Mouse (Mus musculus) hindbrain, postnatal 0 days (tissue): ENCODE measurements around the gene Steap2. TPM values are rescaled to one million over a fixed set of nuclear protein-coding genes. Genes with fewer than 3 reads are reported as not detected.
A peak's percentile ranks its signal among the peaks of the same experiment; 100 is the strongest.
"Not testable (repeated sequence)": the region's sequence is repeated elsewhere in the genome, so short reads cannot be mapped to it uniquely, and the experiment has no call there.

Experiments
- ATAC-seq: fragments of 200-750 bp; cut with Nextera tagmentation; 2 replicates; pipeline ENCODE4 v1.8.0; 2017; ENCODE audit warnings: mild to moderate bottlenecking, moderate TSS enrichment, moderate library complexity
- DNase-seq: peaks from one replicate; pipeline ENCODE4 v3.0.0-alpha.2; 2015; ENCODE audit warnings: low spot score
- H3K27ac ChIP-seq: fragments of 300-500 bp; sonication (generic); 2 replicates; pipeline ENCODE4 v1.5.1; 2014; ENCODE audit warnings: mild to moderate bottlenecking
- H3K27me3 ChIP-seq: fragments of 300-500 bp; sonication (generic); 2 replicates; pipeline ENCODE4 v1.6.1; 2014; ENCODE audit warnings: low read length, mixed read lengths; ENCODE audit not compliant: insufficient read depth
- H3K36me3 ChIP-seq: fragments of 300-500 bp; sonication (generic); 2 replicates; pipeline ENCODE4 v1.6.1; 2014; ENCODE audit warnings: low read length, mixed read lengths; ENCODE audit not compliant: insufficient read depth
- H3K4me1 ChIP-seq: fragments of 300-500 bp; sonication (generic); 2 replicates; pipeline ENCODE4 v1.6.1; 2014; ENCODE audit warnings: antibody characterized with exemption, low read length, mixed read lengths; ENCODE audit not compliant: insufficient read depth
- H3K4me2 ChIP-seq: fragments of 300-500 bp; sonication (generic); 2 replicates; pipeline ENCODE4 v1.6.1; 2014; ENCODE audit warnings: low read depth, mild to moderate bottlenecking, low read length, moderate library complexity, mixed read lengths
- H3K4me3 ChIP-seq: fragments of 300-500 bp; sonication (generic); 2 replicates; pipeline ENCODE4 v1.5.1; 2014; ENCODE audit warnings: low read length
- H3K9ac ChIP-seq: fragments of 300-500 bp; sonication (generic); replicated peaks from 2 replicates; pipeline ENCODE4 v1.6.1; 2014; ENCODE audit warnings: mild to moderate bottlenecking, low read length, moderate library complexity, mixed read lengths
- H3K9me3 ChIP-seq: fragments of 300-500 bp; sonication (generic); 2 replicates; pipeline ENCODE4 v1.6.1; 2016; ENCODE audit warnings: low read length, mixed read lengths
- CTCF ChIP-seq: IDR thresholded peaks from 2 replicates; pipeline ENCODE4 v1.5.1; 2016; ENCODE audit warnings: antibody characterized with exemption, control low read depth, low read depth
- WGBS: fragments of 180-500 bp; shearing (Covaris S2); extraction: QIAGEN DNeasy Blood & Tissue Kit; methylation state at CpG from one replicate; pipeline ENCODE4 v1.1.7; 2014; 5-methylcytosine and 5-hydroxymethylcytosine counted together
- polyA plus RNA-seq: library from polyadenylated mRNA; unstranded; fragments of >200 nt; fragmentation: Nextera tagmentation; extraction: Ambion mirVana; gene quantifications from 2 replicates; pipeline ENCODE4 v1.2.1, GENCODE M21; 2015
- total RNA-seq: library from RNA; depleted of rRNA; stranded (reverse); fragments of >200 nt; gene quantifications from 2 replicates; pipeline ENCODE4 v1.2.3, GENCODE M21; 2014

Gene Steap2
- total and polyA plus RNA-seq, 2 experiments from 2014 or later, result 6.8 to 18.5 TPM

- Histone ChIP-seq H3K4me1 (no peaks in the 10 kb centered on the region), H3K9ac (no peak overlapping the region), H3K9me3 (no peaks in the 10 kb centered on the region), H3K4me2 (peak overlapping the region; percentile 90), H3K27me3 (no peaks in the 10 kb centered on the region), H3K27ac (no peak overlapping the region), H3K4me3 (no peak overlapping the region), H3K36me3 (no peaks in the 10 kb centered on the region)
- DNase-seq (no peak), ATAC-seq (no peak)
- WGBS, result 65% methylated on average over 4 of the region's 4 CpGs
- TF ChIP-seq CTCF, result no peak
These were observed 2.1 kb downstream of the Steap2 start for GRCm38 (mm10) chr5:5692167-5692738.

GRCm38 (mm10) chr5:5688945-5689540 lies 5.3 kb downstream of the Steap2 start:
- H3K9me3 ChIP-seq, result no peaks in the 10 kb centered on the region
- 82% methylated on average over 8 of the region's 8 CpGs for WGBS

GRCm38 (mm10) chr5:5688228-5688627 lies 6.2 kb downstream of the Steap2 start:
- Histone ChIP-seq H3K4me3 (no peak overlapping the region), H3K4me1 (no peaks in the 10 kb centered on the region), H3K36me3 (no peaks in the 10 kb centered on the region), H3K27ac (no peak overlapping the region), H3K4me2 (no peak overlapping the region), H3K9me3 (no peaks in the 10 kb centered on the region), H3K9ac (no peak overlapping the region), H3K27me3 (no peaks in the 10 kb centered on the region)
- no peak for DNase-seq
- TF ChIP-seq CTCF, result no peak
- 80% methylated on average over 6 of the region's 6 CpGs for WGBS
- no peak for ATAC-seq

More at GRCm38 (mm10) chr5:5688945-5689540, 5.3 kb downstream of the Steap2 start:
- no peaks in the 10 kb centered on the region for H3K4me1 ChIP-seq
- no peak for TF ChIP-seq CTCF
- no peak overlapping the region for H3K4me2 ChIP-seq
- H3K36me3 ChIP-seq, result no peaks in the 10 kb centered on the region
- no peaks in the 10 kb centered on the region for H3K27me3 ChIP-seq
- DNase-seq (no peak), ATAC-seq (no peak)
- no peak overlapping the region for H3K27ac ChIP-seq
- H3K4me3 ChIP-seq, result no peak overlapping the region
- no peak overlapping the region for H3K9ac ChIP-seq

GRCm38 (mm10) chr5:5686973-5687372 lies 7.4 kb downstream of the Steap2 start:
- ATAC-seq, result no peak
- 28% methylated on average over 1 of the region's 1 CpGs for WGBS
- H3K4me3 ChIP-seq, result no peak overlapping the region
- no peaks in the 10 kb centered on the region for H3K36me3 ChIP-seq
- H3K27ac ChIP-seq, result no peak overlapping the region
- TF ChIP-seq CTCF, result no peak
- H3K4me2 ChIP-seq, result no peak overlapping the region
- H3K9ac ChIP-seq, result no peak overlapping the region
- H3K27me3 ChIP-seq, result no peaks in the 10 kb centered on the region
- H3K4me1 ChIP-seq, result no peaks in the 10 kb centered on the region
- no peak for DNase-seq
- no peaks in the 10 kb centered on the region for H3K9me3 ChIP-seq

- H3K4me2 ChIP-seq, H3K27ac ChIP-seq, H3K9me3 ChIP-seq, H3K36me3 ChIP-seq, DNase-seq, ATAC-seq, H3K9ac ChIP-seq, H3K4me1 ChIP-seq, H3K27me3 ChIP-seq, H3K4me3 ChIP-seq: not testable (repeated sequence)
- WGBS, result 89% methylated on average over 2 of the region's 2 CpGs
These were observed 9.4 kb downstream of the Steap2 start for GRCm38 (mm10) chr5:5684946-5685345.

GRCm38 (mm10) chr5:5683292-5683691 lies 11.1 kb downstream of the Steap2 start:
- Histone ChIP-seq H3K27me3 (no peaks in the 10 kb centered on the region), H3K36me3 (no peaks in the 10 kb centered on the region), H3K27ac (no peak overlapping the region), H3K9ac (no peak overlapping the region), H3K4me3 (no peak overlapping the region), H3K4me2 (no peak overlapping the region), H3K9me3 (no peaks in the 10 kb centered on the region), H3K4me1 (no peaks in the 10 kb centered on the region)
- TF ChIP-seq CTCF, result no peak
- ATAC-seq, result no peak
- DNase-seq, result no peak
- 75% methylated on average over 4 of the region's 4 CpGs for WGBS

GRCm38 (mm10) chr5:5679459-5679858 lies 14.9 kb downstream of the Steap2 start:
- Histone ChIP-seq H3K9ac (no peak overlapping the region), H3K4me2 (no peak overlapping the region), H3K9me3 (no peaks in the 10 kb centered on the region), H3K27ac (no peak overlapping the region), H3K27me3 (no peaks in the 10 kb centered on the region), H3K4me1 (no peaks in the 10 kb centered on the region), H3K4me3 (no peak overlapping the region), H3K36me3 (0 out of 2 replicates have a peak, but pooled peaks cover 9% of the 10 kb centered on the region)
- no peak for TF ChIP-seq CTCF
- ATAC-seq, result no peak
- no peak for DNase-seq
